Mouse (Mus musculus) myocyte (in vitro differentiated cells): ENCODE results near the gene Ttbk1. TPM values are rescaled to one million over a fixed set of nuclear protein-coding genes. Genes with fewer than 3 reads are reported as not detected.

Experiments used
- H3K27me3 ChIP-seq: one replicate; pipeline ENCODE4 v1.6.1; 2011; ENCODE audit not compliant: control insufficient read depth, insufficient read depth, insufficient read length
- H3K36me3 ChIP-seq: one replicate; pipeline ENCODE4 v1.6.1; 2011; ENCODE audit not compliant: control insufficient read depth, insufficient read depth
- H3K4me2 ChIP-seq: one replicate; pipeline ENCODE4 v1.6.1; 2011; ENCODE audit warnings: low read depth, control low read depth
- H3K4me3 ChIP-seq: one replicate; pipeline ENCODE4 v1.5.1; 2011; ENCODE audit warnings: mild to moderate bottlenecking, control low read depth, moderate library complexity
- H3K79me2 ChIP-seq: one replicate; pipeline ENCODE4 v1.6.1; 2011; ENCODE audit not compliant: control insufficient read depth, insufficient read depth
- H3ac ChIP-seq: one replicate; pipeline ENCODE4 v1.6.1; 2011; ENCODE audit not compliant: control insufficient read depth, insufficient read length
- CEBPB ChIP-seq: IDR thresholded peaks from 2 replicates; pipeline ENCODE4 v1.6.1; 2011; ENCODE audit warnings: mild to moderate bottlenecking, moderate library complexity; ENCODE audit not compliant: poor library complexity, insufficient read depth, severe bottlenecking
- E2F4 ChIP-seq: IDR thresholded peaks from one replicate; pipeline ENCODE4 v1.6.1; 2011; ENCODE audit warnings: mild to moderate bottlenecking, control low read depth, moderate library complexity; ENCODE audit not compliant: insufficient read depth
- MAX ChIP-seq: IDR thresholded peaks from one replicate; pipeline ENCODE4 v1.6.1; 2011; ENCODE audit warnings: low read depth, mild to moderate bottlenecking, control low read depth
- MYOD1 ChIP-seq, 3 experiments: IDR thresholded peaks; one replicate each; pipeline ENCODE4 v1.6.1; 2011; ENCODE audit warnings: control low read depth in 2 of 3, low read depth in 2 of 3, mild to moderate bottlenecking in 2 of 3, moderate library complexity in 1 of 3; ENCODE audit not compliant: insufficient read length in 2 of 3, control insufficient read depth in 1 of 3
- MYOG ChIP-seq, 3 experiments: IDR thresholded peaks; one replicate each; pipeline ENCODE4 v1.6.1; 2011; ENCODE audit warnings: control low read depth in 2 of 3, low read depth in 2 of 3, mild to moderate bottlenecking in 2 of 3; ENCODE audit not compliant: insufficient read length in 2 of 3, control insufficient read depth in 1 of 3, insufficient read depth in 1 of 3
- POLR2A ChIP-seq: IDR thresholded peaks from one replicate; pipeline ENCODE4 v1.6.1; 2011; ENCODE audit warnings: low read depth, mild to moderate bottlenecking, control low read depth, moderate library complexity; ENCODE audit not compliant: insufficient read length
- POLR2AphosphoS2 ChIP-seq: IDR thresholded peaks from one replicate; pipeline ENCODE4 v1.6.1; 2011; ENCODE audit warnings: low read depth, control low read depth; ENCODE audit not compliant: insufficient read length
- REST ChIP-seq: IDR thresholded peaks from one replicate; pipeline ENCODE4 v1.6.1; 2011; ENCODE audit warnings: mild to moderate bottlenecking, control low read depth, moderate library complexity; ENCODE audit not compliant: insufficient read depth, insufficient read length
- SRF ChIP-seq: IDR thresholded peaks from one replicate; pipeline ENCODE4 v1.6.1; 2011; ENCODE audit warnings: low read depth; ENCODE audit not compliant: control insufficient read depth, insufficient read length
- TCF12 ChIP-seq: IDR thresholded peaks from one replicate; pipeline ENCODE4 v1.6.1; 2011; ENCODE audit warnings: mild to moderate bottlenecking, control low read depth; ENCODE audit not compliant: poor library complexity, insufficient read depth, severe bottlenecking
- TCF3 ChIP-seq: IDR thresholded peaks from one replicate; pipeline ENCODE4 v1.6.1; 2011; ENCODE audit warnings: low read depth, control low read depth; ENCODE audit not compliant: insufficient read length
- USF1 ChIP-seq: IDR thresholded peaks from one replicate; pipeline ENCODE4 v1.6.1; 2011; ENCODE audit warnings: low read depth, mild to moderate bottlenecking, control low read depth, moderate library complexity
- polyA plus RNA-seq: library from polyadenylated mRNA; unstranded; fragments of >200 nt; fragmentation: generic; extraction: Trizol; gene quantifications from one replicate; pipeline ENCODE4 v1.2.1, GENCODE M21; 2012; ENCODE audit warnings: missing spikeins

The Ttbk1 gene
- polyA plus RNA-seq, 1 experiment: not detected

DNA sequence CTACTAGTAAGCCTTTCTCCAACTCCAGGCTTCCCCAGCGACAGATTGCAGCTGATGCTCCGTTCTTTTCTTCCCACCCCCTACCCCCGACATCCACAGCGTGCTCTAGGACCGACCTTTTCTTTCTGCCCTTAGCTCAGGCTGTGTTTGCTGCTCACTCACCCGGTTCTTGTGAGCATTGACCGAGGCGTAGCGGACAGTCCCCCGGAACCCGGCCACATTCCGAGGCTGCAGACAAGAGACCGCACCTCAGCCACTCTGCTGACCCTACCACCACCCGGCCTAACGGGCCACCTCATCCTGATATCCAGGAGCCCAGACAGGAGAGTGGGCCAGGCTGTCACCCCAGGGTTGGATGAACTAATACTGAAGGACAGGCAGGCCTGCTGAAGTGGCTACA is 10.2 kb downstream of the Ttbk1 start:
- H3K79me2 ChIP-seq: no peaks in the 10 kb centered on the region
- peaks cover 81% of the 10 kb centered on the region for H3K27me3 ChIP-seq
- no peak overlapping the region for H3K4me2 ChIP-seq
- TF ChIP-seq MAX: no peak
- no peak for TF ChIP-seq MYOD1 (IDR thresholded peaks at IDR 0.05; ENCODE audit: control insufficient read depth in 1 of 3, insufficient read length in 2 of 3, low read depth in 2 of 3)
- no peak for TF ChIP-seq TCF12
- H3ac ChIP-seq: no peak overlapping the region
- no peaks in the 10 kb centered on the region for H3K36me3 ChIP-seq
- no peak overlapping the region for H3K4me3 ChIP-seq

DNA sequence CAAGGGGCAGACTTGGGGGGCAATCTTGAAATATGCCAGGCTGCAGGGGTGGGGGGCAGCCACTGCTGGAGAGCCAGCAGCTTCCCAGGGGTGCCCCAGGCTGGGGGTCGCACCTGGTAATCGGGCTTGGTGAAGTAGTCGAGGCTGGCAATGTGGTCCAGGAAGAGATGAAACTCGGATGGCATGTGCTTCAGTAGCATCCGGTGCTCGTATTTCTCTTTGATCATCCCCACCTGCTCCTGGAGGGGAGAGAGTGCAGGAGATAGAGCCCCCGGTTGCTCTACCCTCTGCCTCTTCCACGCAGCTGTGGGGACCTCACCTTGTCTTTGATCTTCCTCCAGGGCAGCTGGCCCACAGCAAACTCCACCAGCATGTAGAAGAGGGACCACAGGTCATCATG is 10.9 kb downstream of the Ttbk1 start:
- no peak overlapping the region for H3K4me2 ChIP-seq
- H3K36me3 ChIP-seq: no peaks in the 10 kb centered on the region
- no peak for TF ChIP-seq MAX
- TF ChIP-seq POLR2A: no peak
- TF ChIP-seq E2F4: no peak
- TF ChIP-seq POLR2AphosphoS2: no peak
- TF ChIP-seq REST: no peak
- TF ChIP-seq MYOG (IDR thresholded peaks at IDR 0.05; ENCODE audit: control insufficient read depth in 1 of 3, insufficient read depth in 1 of 3, insufficient read length in 2 of 3, low read depth in 2 of 3): no peak
- TF ChIP-seq USF1: no peak
- TF ChIP-seq SRF: no peak
- no peak for TF ChIP-seq TCF3
- TF ChIP-seq MYOD1 (IDR thresholded peaks at IDR 0.05; ENCODE audit: control insufficient read depth in 1 of 3, insufficient read length in 2 of 3, low read depth in 2 of 3): no peak
- TF ChIP-seq CEBPB: no peak
- no peak for TF ChIP-seq TCF12
- H3K4me3 ChIP-seq: no peak overlapping the region
- H3K27me3 ChIP-seq: peaks cover 86% of the 10 kb centered on the region
- no peak overlapping the region for H3ac ChIP-seq
- H3K79me2 ChIP-seq: no peaks in the 10 kb centered on the region

DNA sequence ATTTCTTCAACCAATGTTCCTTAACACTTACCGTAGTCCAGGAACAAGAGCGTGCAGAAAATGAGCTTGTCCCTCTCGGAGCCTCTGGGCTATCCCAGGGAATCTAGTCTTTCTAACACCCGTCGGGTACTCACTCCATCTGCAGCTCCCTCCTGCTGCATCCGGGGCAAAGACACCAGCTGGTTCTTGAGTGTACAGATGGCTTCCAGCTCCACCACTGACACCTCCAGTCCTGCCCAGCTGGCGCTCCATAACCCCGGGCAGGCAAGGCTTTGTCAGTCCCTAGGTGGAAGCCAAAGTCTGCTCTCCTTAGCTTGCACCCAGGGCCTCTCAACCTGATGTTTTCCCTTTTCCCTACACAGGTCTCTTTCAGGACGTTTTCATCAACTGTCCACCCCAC is 19.6 kb downstream of the Ttbk1 start:
- H3K4me2 ChIP-seq: no peak overlapping the region
- TF ChIP-seq USF1 (no peak), MAX (no peak), CEBPB (no peak), REST (no peak), MYOD1 (IDR thresholded peaks at IDR 0.05; ENCODE audit: control insufficient read depth in 1 of 3, insufficient read length in 2 of 3, low read depth in 2 of 3) (no peak), POLR2AphosphoS2 (no peak), MYOG (IDR thresholded peaks at IDR 0.05; ENCODE audit: control insufficient read depth in 1 of 3, insufficient read depth in 1 of 3, insufficient read length in 2 of 3, low read depth in 2 of 3) (no peak), TCF12 (no peak), POLR2A (no peak), E2F4 (no peak), TCF3 (no peak), SRF (no peak)
- no peak overlapping the region for H3ac ChIP-seq
- H3K27me3 ChIP-seq: peaks cover 86% of the 10 kb centered on the region
- no peaks in the 10 kb centered on the region for H3K79me2 ChIP-seq
- H3K4me3 ChIP-seq: no peak overlapping the region
- H3K36me3 ChIP-seq: no peaks in the 10 kb centered on the region

DNA sequence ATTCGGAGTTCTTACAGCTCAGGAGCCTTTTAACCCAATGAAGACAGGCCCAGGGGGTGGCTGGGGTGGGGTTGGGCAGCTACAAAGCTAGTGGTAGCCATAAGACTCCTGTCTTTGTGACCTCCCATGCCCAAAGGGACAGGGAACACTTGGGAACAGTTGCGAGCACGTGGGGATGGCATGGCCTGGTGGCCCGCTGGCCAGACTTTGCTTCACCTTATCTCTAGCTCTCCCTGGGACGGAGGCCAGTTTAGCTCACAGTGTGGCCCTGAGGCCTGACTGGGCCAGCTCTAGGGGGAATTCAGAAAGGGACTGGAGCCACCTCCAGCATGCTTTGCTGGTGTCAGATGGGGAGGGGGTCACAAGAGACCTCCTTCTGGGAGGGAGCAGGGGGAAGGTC is 25.2 kb downstream of the Ttbk1 start:
- Histone ChIP-seq H3K79me2 (no peaks in the 10 kb centered on the region), H3K4me3 (no peak overlapping the region), H3K4me2 (no peak overlapping the region), H3K36me3 (no peaks in the 10 kb centered on the region), H3ac (no peak overlapping the region), H3K27me3 (peaks cover 90% of the 10 kb centered on the region)
- TF ChIP-seq TCF3 (no peak), E2F4 (no peak), TCF12 (no peak), POLR2A (no peak), POLR2AphosphoS2 (no peak), USF1 (no peak), MYOG (IDR thresholded peaks at IDR 0.05; ENCODE audit: control insufficient read depth in 1 of 3, insufficient read depth in 1 of 3, insufficient read length in 2 of 3, low read depth in 2 of 3) (no peak), MAX (no peak), MYOD1 (IDR thresholded peaks at IDR 0.05; ENCODE audit: control insufficient read depth in 1 of 3, insufficient read length in 2 of 3, low read depth in 2 of 3) (no peak), CEBPB (no peak)

DNA sequence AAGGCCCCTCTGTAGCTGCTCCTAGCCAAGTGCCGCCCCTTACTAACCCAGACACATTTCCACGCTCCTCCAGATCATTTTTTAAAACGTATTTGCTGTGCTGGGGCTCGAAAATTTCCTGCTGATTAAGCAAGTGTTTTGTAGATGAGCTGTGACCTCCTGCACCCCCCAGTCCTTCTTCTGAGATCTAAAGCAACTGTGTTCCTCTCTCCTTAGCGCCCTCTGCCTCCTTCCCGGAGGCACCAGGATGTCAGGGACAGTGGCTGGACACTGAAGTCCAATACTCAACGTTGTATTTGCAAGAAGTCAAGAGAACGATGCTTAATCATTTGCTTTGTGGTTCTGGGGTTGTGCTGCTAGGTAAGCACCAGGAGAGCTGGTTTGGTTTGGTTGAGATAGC is 26.1 kb downstream of the Ttbk1 start:
- Histone ChIP-seq H3K4me2 (no peak overlapping the region), H3K79me2 (no peaks in the 10 kb centered on the region), H3K36me3 (no peaks in the 10 kb centered on the region), H3K27me3 (peaks cover 90% of the 10 kb centered on the region), H3K4me3 (no peak overlapping the region), H3ac (no peak overlapping the region)
- TF ChIP-seq REST (no peak), USF1 (no peak), E2F4 (no peak), TCF12 (no peak), CEBPB (no peak), MYOD1 (IDR thresholded peaks at IDR 0.05; ENCODE audit: control insufficient read depth in 1 of 3, insufficient read length in 2 of 3, low read depth in 2 of 3) (no peak), SRF (no peak), POLR2A (no peak), MYOG (IDR thresholded peaks at IDR 0.05; ENCODE audit: control insufficient read depth in 1 of 3, insufficient read depth in 1 of 3, insufficient read length in 2 of 3, low read depth in 2 of 3) (no peak), POLR2AphosphoS2 (no peak), MAX (no peak), TCF3 (no peak)
